In genomic region chr17:28801474-28802005, GRCm38 (mm10) we compare ENCODE assay signal across 8 mouse cellular contexts. TPM values are rescaled to one million over a fixed set of nuclear protein-coding genes. Genes with fewer than 3 reads are reported as not detected.
DNase-seq lines count a peak whose midpoint lies in the region; ATAC-seq and TF ChIP-seq lines count a peak whose summit lies in the region.

No protein-coding gene starts in this region.

- no peak for TF ChIP-seq CTCF in cerebellum, adult 2 months (IDR thresholded peaks at IDR 0.05; ENCODE audit: borderline replicate concordance, insufficient read depth, low read depth, low read length)
- peak; percentile 15; the same call in 1 of the 2 replicates for TF ChIP-seq CTCF in forebrain, postnatal 0 days (IDR thresholded peaks at IDR 0.05; ENCODE audit: low read depth)
- no peak for TF ChIP-seq CTCF in lung, embryonic 14.5 days (IDR thresholded peaks at IDR 0.05; ENCODE audit: low read depth)

- peak; percentile 88 for TF ChIP-seq POLR2A in cerebellum, adult 2 months (IDR thresholded peaks at IDR 0.05; ENCODE audit: borderline replicate concordance, insufficient read depth, low read length)

- no peaks in the 10 kb centered on the region for H3K27me3 ChIP-seq in cerebellum, adult 2 months (ENCODE audit: control insufficient read depth, insufficient read depth, low read length)
- H3K27me3 ChIP-seq in forebrain, postnatal 0 days (ENCODE audit: insufficient read depth, low read length) = no peaks in the 10 kb centered on the region
- H3K27me3 ChIP-seq in lung, embryonic 14.5 days (ENCODE audit: insufficient read depth, low read length) = no peaks in the 10 kb centered on the region

- peak; percentile 99 for ATAC-seq in forebrain, postnatal 0 days
- ATAC-seq in lung, embryonic 14.5 days (ENCODE audit: insufficient read depth) = peak; percentile 98
- ATAC-seq in neutrophil, adult 5-6 weeks (ENCODE audit: extremely low read depth, insufficient number of reproducible peaks, low FRiP score, poor library complexity, severe bottlenecking) = peak; percentile 97

- H3K4me3 ChIP-seq in cerebellum, adult 2 months (replicated peaks; ENCODE audit: insufficient read depth, low read depth, low read length) = peak overlapping the region; percentile 89
- H3K4me3 ChIP-seq in forebrain, postnatal 0 days (ENCODE audit: low read depth, low read length) = peak overlapping the region; percentile 100
- H3K4me3 ChIP-seq in lung, embryonic 14.5 days (ENCODE audit: low read depth, low read length) = peak overlapping the region; percentile 85

- H3K4me2 ChIP-seq in forebrain, postnatal 0 days (ENCODE audit: low read depth) = peak overlapping the region; percentile 97
- H3K4me2 ChIP-seq in lung, embryonic 14.5 days = peak overlapping the region; percentile 99

- DNase-seq in MEL-GATA-1-ER (ENCODE audit: extremely low read depth, low read depth) = peak; percentile 85
- DNase-seq in cerebellum, adult 2 months = peak; percentile 98 to 99
- DNase-seq in forebrain, postnatal 0 days = peak; percentile 99
- peak; percentile 100 for DNase-seq in heart, postnatal 4 days
- DNase-seq in layer of hippocampus, adult 8-10 months (ENCODE audit: low spot score in 2 of 2) = peak; percentile 96 to 97
- peak; percentile 99 for DNase-seq in lung, embryonic 14.5 days
- peak; percentile 100 for DNase-seq in testis, postnatal 14 days (ENCODE audit: low spot score)

- no peaks in the 10 kb centered on the region for H3K9me3 ChIP-seq in forebrain, postnatal 0 days (ENCODE audit: low read length)
- H3K9me3 ChIP-seq in lung, embryonic 14.5 days (ENCODE audit: low read depth, low read length) = no peaks in the 10 kb centered on the region

- H3K9ac ChIP-seq in forebrain, postnatal 0 days = peak overlapping the region; percentile 99
- peak overlapping the region; percentile 100 for H3K9ac ChIP-seq in lung, embryonic 14.5 days

- H3K36me3 ChIP-seq in forebrain, postnatal 0 days (ENCODE audit: insufficient read depth) = peaks cover 9% of the 10 kb centered on the region
- H3K36me3 ChIP-seq in lung, embryonic 14.5 days (ENCODE audit: insufficient read depth) = peaks cover 15% of the 10 kb centered on the region

- WGBS in cerebellum, adult 2 months = under 1% methylated on average over 33 of the region's 42 CpGs
- WGBS in forebrain, postnatal 0 days = under 1% methylated on average over 35 of the region's 42 CpGs
- WGBS in lung, embryonic 14.5 days = under 1% methylated on average over 41 of the region's 42 CpGs

- no peaks in the 10 kb centered on the region for H3K4me1 ChIP-seq in cerebellum, adult 2 months (ENCODE audit: control insufficient read depth, insufficient read depth, low read length)
- peaks cover 6% of the 10 kb centered on the region; the same call in 1 of the 2 replicates for H3K4me1 ChIP-seq in forebrain, postnatal 0 days (ENCODE audit: insufficient read depth)
- H3K4me1 ChIP-seq in lung, embryonic 14.5 days (ENCODE audit: insufficient read depth) = peaks cover 4% of the 10 kb centered on the region; the same call in 1 of the 2 replicates

- H3K27ac ChIP-seq in cerebellum, adult 2 months (ENCODE audit: insufficient read depth, low read length) = peak overlapping the region; percentile 76; the same call in 1 of the 2 replicates
- H3K27ac ChIP-seq in forebrain, postnatal 0 days (ENCODE audit: low read depth, low read length) = peak overlapping the region; percentile 100
- peak overlapping the region; percentile 98 for H3K27ac ChIP-seq in lung, embryonic 14.5 days (ENCODE audit: low read depth)

RNA-seq across cellular contexts. Expression of gene Brpf3, which starts 0.7 kb away (rescaled TPM):
- polyA plus RNA-seq in cerebellum, adult 2 months (2012; rRNA removed) = 28.1 and 32.3 TPM in 2 replicates
- 8.9 and 13.0 TPM in 2 replicates for total RNA-seq in forebrain, postnatal 0 days (2014; rRNA removed)
- polyA plus RNA-seq in forebrain, postnatal 0 days (2015; fragmentation: Nextera tagmentation; extraction: Ambion mirVana) = 2.2 and 4.1 TPM in 2 replicates
- 10 to 100 TPM; 22.8 to 25.9 TPM for total RNA-seq in heart, postnatal 4 days (2021)
- 10 to 100 TPM; 39.8 to 56.2 (median 50.5) TPM for total RNA-seq in layer of hippocampus, adult 8-10 months (2022)
- 10.0 and 12.5 TPM in 2 replicates for polyA plus RNA-seq in lung, embryonic 14.5 days (2014; fragmentation: Nextera tagmentation; extraction: Ambion mirVana)
- 14.2 and 20.8 TPM in 2 replicates for total RNA-seq in neutrophil, adult 5-6 weeks (2017)

RNA-seq across cellular contexts. Expression of gene Mapk13, which starts 32.4 kb away (rescaled TPM):
- polyA plus RNA-seq in cerebellum, adult 2 months (2012; rRNA removed) = 5.6 TPM in 2 replicates
- total RNA-seq in forebrain, postnatal 0 days (2014; rRNA removed) = 0.14 and 0.38 TPM in 2 replicates
- 0.53 and 1.0 TPM in 2 replicates for polyA plus RNA-seq in forebrain, postnatal 0 days (2015; fragmentation: Nextera tagmentation; extraction: Ambion mirVana)
- under 1 TPM; 0.47 to 0.50 TPM for total RNA-seq in heart, postnatal 4 days (2021)
- total RNA-seq in layer of hippocampus, adult 8-10 months (2022) = 1 to 10 TPM; 1.0 to 3.5 (median 2.0) TPM
- polyA plus RNA-seq in lung, embryonic 14.5 days (2014; fragmentation: Nextera tagmentation; extraction: Ambion mirVana) = 53.7 and 61.0 TPM in 2 replicates
- 21.1 and 22.0 TPM in 2 replicates for total RNA-seq in neutrophil, adult 5-6 weeks (2017)

RNA-seq across cellular contexts. Expression of gene Pnpla1, which starts 56.7 kb away (rescaled TPM):
- 0.03 and 0.05 TPM in 2 replicates for polyA plus RNA-seq in cerebellum, adult 2 months (2012; rRNA removed)
- not detected in 2 replicates for total RNA-seq in forebrain, postnatal 0 days (2014; rRNA removed)
- 0.04 TPM in 1 of 2 replicates, not detected in the other for polyA plus RNA-seq in forebrain, postnatal 0 days (2015; fragmentation: Nextera tagmentation; extraction: Ambion mirVana)
- total RNA-seq in heart, postnatal 4 days (2021) = under 1 TPM in 1 of 2 experiments, not detected in 1; 0.07 TPM
- under 1 TPM; 0.43 to 0.84 (median 0.70) TPM for total RNA-seq in layer of hippocampus, adult 8-10 months (2022)
- 0.05 TPM in 1 of 2 replicates, not detected in the other for polyA plus RNA-seq in lung, embryonic 14.5 days (2014; fragmentation: Nextera tagmentation; extraction: Ambion mirVana)
- 0.25 TPM in 1 of 2 replicates, not detected in the other for total RNA-seq in neutrophil, adult 5-6 weeks (2017)

Comparison
In these comparisons a context has a peak if more than half of its experiments do, and no peak if none do; other contexts are left out.
1. Peak in every context shown above with its lines: DNase-seq, ATAC-seq, H3K4me3 ChIP-seq and H3K27ac ChIP-seq.